15 mouse cellular contexts compared by ENCODE assay signal in the genomic region with DNA sequence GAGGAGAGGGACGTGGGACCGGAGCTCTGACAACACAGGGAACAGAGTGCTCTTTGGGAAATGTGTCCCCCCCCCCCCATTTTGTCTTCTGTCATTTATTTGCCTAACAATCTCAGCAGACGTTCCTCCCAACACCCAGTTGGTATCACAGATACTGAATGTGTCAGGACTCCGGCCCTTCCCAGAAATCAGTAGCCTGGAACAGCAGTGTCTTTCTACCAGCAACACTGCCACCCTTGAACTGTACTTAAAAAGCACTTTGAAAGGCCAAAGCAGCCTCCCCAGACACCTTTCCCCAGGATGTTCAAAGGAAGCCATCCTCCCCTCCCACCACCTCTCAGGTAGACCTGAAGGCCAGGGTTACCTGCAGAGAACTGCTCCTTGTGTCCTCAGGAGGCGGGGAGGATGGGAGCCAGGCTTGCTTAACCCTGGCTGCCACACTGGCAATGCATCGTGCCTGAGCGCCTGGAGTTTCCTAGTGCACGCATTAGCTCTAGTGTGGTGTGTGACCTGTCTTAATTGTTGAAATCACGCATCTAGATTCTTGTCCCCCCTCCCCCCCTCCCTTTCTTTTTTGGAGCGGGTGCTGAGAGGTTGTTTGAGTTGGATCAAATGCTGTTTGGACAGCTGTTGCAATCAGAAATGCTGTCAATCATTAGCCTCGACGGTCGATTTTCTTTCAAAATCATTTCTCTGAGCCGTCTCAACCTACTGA. TPM values are rescaled to one million over a fixed set of nuclear protein-coding genes. Genes with fewer than 3 reads are reported as not detected.
DNase-seq lines count a peak whose midpoint lies in the region; ATAC-seq lines count a peak whose summit lies in the region.
"Had no signal": no experiment of that assay in that cellular context is flagged by ENCODE, and none has a peak within 500 bp of the region (broad histone marks: within the 10 kb centered on the region; RNA-seq: fewer than 3 reads in every experiment).

No protein-coding gene starts in this region.

- no peak overlapping the region for H3K9ac ChIP-seq in liver, embryonic 12.5 days
- no peak overlapping the region for H3K9ac ChIP-seq in liver, embryonic 11.5 days (ENCODE audit: low read depth, low read length)
- H3K9ac ChIP-seq in kidney, embryonic 15.5 days, result no peak overlapping the region; the same call in 1 of the 2 replicates
- H3K9ac ChIP-seq in midbrain, embryonic 13.5 days (replicated peaks), result 0 out of 2 replicates have a peak overlapping the region, but pooled peaks have one; percentile 25

- H3K4me2 ChIP-seq in liver, embryonic 12.5 days, result 0 out of 2 replicates have a peak overlapping the region, but pooled peaks have one; percentile 5
- no peak overlapping the region for H3K4me2 ChIP-seq in liver, embryonic 11.5 days
- no peak overlapping the region for H3K4me2 ChIP-seq in kidney, embryonic 15.5 days
- H3K4me2 ChIP-seq in midbrain, embryonic 13.5 days (replicated peaks), result no peak overlapping the region

- DNase-seq in liver, embryonic 11.5 days (ENCODE audit: low spot score), result no peak
- DNase-seq in embryonic facial prominence, embryonic 10.5 days (ENCODE audit: low spot score), result peak; percentile 44
- no peak for DNase-seq in heart, embryonic 10.5 days (ENCODE audit: low spot score)
- no peak for DNase-seq in cerebellum, adult 9-11 months
- DNase-seq: cerebellum, adult 8-10 months; embryo, embryonic 11 days; heart, adult 18-20 months; heart, postnatal 10 days; thymus, adult 2 months had no signal

- H3K36me3 ChIP-seq in liver, embryonic 12.5 days, result peaks cover 33% of the 10 kb centered on the region
- peaks cover 4% of the 10 kb centered on the region; the same call in 1 of the 2 replicates for H3K36me3 ChIP-seq in liver, embryonic 11.5 days (ENCODE audit: control insufficient read depth, insufficient read depth, low read length)
- peaks cover 88% of the 10 kb centered on the region for H3K36me3 ChIP-seq in embryonic facial prominence, embryonic 10.5 days (replicated peaks)
- peaks cover 57% of the 10 kb centered on the region for H3K36me3 ChIP-seq in kidney, embryonic 15.5 days
- H3K36me3 ChIP-seq in midbrain, embryonic 13.5 days, result peaks cover 37% of the 10 kb centered on the region
- peaks cover 53% of the 10 kb centered on the region for H3K36me3 ChIP-seq in heart, embryonic 10.5 days

- H3K27me3 ChIP-seq in liver, embryonic 12.5 days (replicated peaks), result peaks cover 14% of the 10 kb centered on the region
- no peaks in the 10 kb centered on the region; the same call in 1 of the 2 replicates for H3K27me3 ChIP-seq in liver, embryonic 11.5 days (replicated peaks; ENCODE audit: control insufficient read depth, insufficient read depth, low read length)
- peaks cover 11% of the 10 kb centered on the region; the same call in 1 of the 2 replicates for H3K27me3 ChIP-seq in embryonic facial prominence, embryonic 10.5 days (replicated peaks; ENCODE audit: low read depth, poor library complexity, severe bottlenecking)
- H3K27me3 ChIP-seq in kidney, embryonic 15.5 days, result 0 out of 2 replicates have a peak, but pooled peaks cover 7% of the 10 kb centered on the region
- peaks cover 7% of the 10 kb centered on the region; the same call in 1 of the 2 replicates for H3K27me3 ChIP-seq in midbrain, embryonic 13.5 days
- H3K27me3 ChIP-seq in heart, embryonic 10.5 days (ENCODE audit: insufficient read depth, poor library complexity, severe bottlenecking), result peaks cover 90% of the 10 kb centered on the region

- no peaks in the 10 kb centered on the region for H3K9me3 ChIP-seq in liver, embryonic 12.5 days (replicated peaks)
- H3K9me3 ChIP-seq in liver, embryonic 11.5 days (ENCODE audit: control insufficient read depth, low read length), result no peaks in the 10 kb centered on the region
- H3K9me3 ChIP-seq in embryonic facial prominence, embryonic 10.5 days, result no peaks in the 10 kb centered on the region
- H3K9me3 ChIP-seq in kidney, embryonic 15.5 days (replicated peaks), result no peaks in the 10 kb centered on the region
- no peaks in the 10 kb centered on the region for H3K9me3 ChIP-seq in midbrain, embryonic 13.5 days
- no peaks in the 10 kb centered on the region for H3K9me3 ChIP-seq in heart, embryonic 10.5 days
- H3K9me3 ChIP-seq: G1E had no signal

- ATAC-seq in liver, embryonic 12.5 days, result no peak
- ATAC-seq in liver, embryonic 11.5 days (replicated peaks; ENCODE audit: low FRiP score), result no peak
- no peak for ATAC-seq in kidney, embryonic 15.5 days (replicated peaks; ENCODE audit: low FRiP score)
- no peak for ATAC-seq in midbrain, embryonic 13.5 days
- ATAC-seq: hindbrain, postnatal 0 days had no signal

- H3K27ac ChIP-seq in liver, embryonic 12.5 days, result no peak overlapping the region
- H3K27ac ChIP-seq in liver, embryonic 11.5 days (ENCODE audit: low read depth, low read length), result no peak overlapping the region
- H3K27ac ChIP-seq in embryonic facial prominence, embryonic 10.5 days (replicated peaks), result peak overlapping the region; percentile 35; the same call in 1 of the 2 replicates
- peak overlapping the region; percentile 43; the same call in 1 of the 2 replicates for H3K27ac ChIP-seq in kidney, embryonic 15.5 days
- H3K27ac ChIP-seq in midbrain, embryonic 13.5 days, result no peak overlapping the region
- H3K27ac ChIP-seq in heart, embryonic 10.5 days, result no peak overlapping the region
- H3K27ac ChIP-seq: hindbrain, postnatal 0 days; layer of hippocampus, adult 2 months had no signal

- H3K4me1 ChIP-seq in liver, embryonic 12.5 days, result peaks cover 65% of the 10 kb centered on the region
- H3K4me1 ChIP-seq in liver, embryonic 11.5 days (replicated peaks; ENCODE audit: control insufficient read depth, insufficient read depth, low read length), result peaks cover 31% of the 10 kb centered on the region
- H3K4me1 ChIP-seq in embryonic facial prominence, embryonic 10.5 days, result peaks cover 98% of the 10 kb centered on the region
- peaks cover 90% of the 10 kb centered on the region for H3K4me1 ChIP-seq in kidney, embryonic 15.5 days
- peaks cover 98% of the 10 kb centered on the region for H3K4me1 ChIP-seq in midbrain, embryonic 13.5 days (replicated peaks)
- H3K4me1 ChIP-seq in heart, embryonic 10.5 days, result peaks cover 48% of the 10 kb centered on the region

- WGBS in liver, embryonic 12.5 days (ENCODE audit: insufficient replicate concordance), result 56% methylated on average over 14 of the region's 14 CpGs
- WGBS in liver, embryonic 11.5 days, result 61% methylated on average over 14 of the region's 14 CpGs
- 58% methylated on average over 14 of the region's 14 CpGs for whole genome bisulfite sequencing in embryonic facial prominence, embryonic 10.5 days
- 33% methylated on average over 14 of the region's 14 CpGs for WGBS in kidney, embryonic 15.5 days
- WGBS in midbrain, embryonic 13.5 days, result 40% methylated on average over 14 of the region's 14 CpGs
- 67% methylated on average over 14 of the region's 14 CpGs for WGBS in heart, embryonic 10.5 days

- no peak overlapping the region for H3K4me3 ChIP-seq in liver, embryonic 12.5 days
- H3K4me3 ChIP-seq in liver, embryonic 11.5 days (ENCODE audit: low read depth, low read length), result no peak overlapping the region
- no peak overlapping the region for H3K4me3 ChIP-seq in embryonic facial prominence, embryonic 10.5 days
- no peak overlapping the region for H3K4me3 ChIP-seq in kidney, embryonic 15.5 days (replicated peaks)
- H3K4me3 ChIP-seq in midbrain, embryonic 13.5 days (replicated peaks), result no peak overlapping the region
- no peak overlapping the region for H3K4me3 ChIP-seq in heart, embryonic 10.5 days
- H3K4me3 ChIP-seq: layer of hippocampus, adult 2 months had no signal

RNA-seq across cellular contexts. Expression of a gene that starts 16.7 kb away (rescaled TPM):
- polyA plus RNA-seq in liver, embryonic 12.5 days (2016; fragmentation: Nextera tagmentation; extraction: Ambion mirVana), result 7.7 and 8.2 TPM in 2 replicates
- polyA plus RNA-seq in liver, embryonic 11.5 days (2014; fragmentation: Nextera tagmentation; extraction: Ambion mirVana), result 15.0 and 15.8 TPM in 2 replicates
- polyA plus RNA-seq in embryonic facial prominence, embryonic 10.5 days (2016; fragmentation: Nextera tagmentation; extraction: Ambion mirVana), result 50.3 and 51.9 TPM in 2 replicates
- 26.1 and 30.9 TPM in 2 replicates for polyA plus RNA-seq in kidney, embryonic 15.5 days (2015; fragmentation: Nextera tagmentation; extraction: Ambion mirVana)
- polyA plus RNA-seq in midbrain, embryonic 13.5 days (2015; fragmentation: Nextera tagmentation; extraction: Ambion mirVana), result 40.7 and 50.8 TPM in 2 replicates
- 15.6 and 25.4 TPM in 2 replicates for polyA plus RNA-seq in heart, embryonic 10.5 days (2016; fragmentation: Nextera tagmentation; extraction: Ambion mirVana)

Comparison
In these comparisons a context has a peak if more than half of its experiments do, and no peak if none do; other contexts are left out.
1. H3K27ac ChIP-seq: peak in embryonic facial prominence, embryonic 10.5 days (single experiment) and kidney, embryonic 15.5 days (single experiment); none in liver, embryonic 12.5 days (single experiment), liver, embryonic 11.5 days (single experiment), midbrain, embryonic 13.5 days (single experiment) and heart, embryonic 10.5 days (single experiment).